Mouse (Mus musculus): ENCODE measurements around the gene Fam3b. TPM values are rescaled to one million over a fixed set of nuclear protein-coding genes. Genes with fewer than 3 reads are reported as not detected.

The Fam3b gene
- total RNA-seq, 2 experiments from 2014 or later: not detected

DNA sequence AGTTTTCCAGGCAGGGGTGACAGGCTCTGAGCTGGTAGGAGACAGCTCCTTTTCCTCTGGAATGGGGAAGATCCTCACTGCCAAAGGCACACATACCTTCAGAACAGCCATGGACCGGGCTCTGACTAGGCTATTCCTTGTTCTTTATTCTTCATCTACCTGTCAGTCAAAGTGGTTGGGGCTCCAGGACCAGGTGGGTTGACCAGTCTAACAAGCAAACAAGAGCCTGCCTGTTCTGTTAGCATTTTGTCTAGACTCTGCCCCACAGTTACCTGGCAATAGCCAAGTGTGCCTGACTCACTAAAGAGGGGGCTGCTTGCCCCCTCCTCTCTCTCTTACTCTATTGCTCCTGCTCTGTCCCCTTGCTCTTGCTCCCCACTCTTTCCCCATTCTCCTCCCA is 22.2 kb downstream of the Fam3b start:
- DNase-seq (ENCODE audit: low spot score in 2 of 2): no peak

DNA sequence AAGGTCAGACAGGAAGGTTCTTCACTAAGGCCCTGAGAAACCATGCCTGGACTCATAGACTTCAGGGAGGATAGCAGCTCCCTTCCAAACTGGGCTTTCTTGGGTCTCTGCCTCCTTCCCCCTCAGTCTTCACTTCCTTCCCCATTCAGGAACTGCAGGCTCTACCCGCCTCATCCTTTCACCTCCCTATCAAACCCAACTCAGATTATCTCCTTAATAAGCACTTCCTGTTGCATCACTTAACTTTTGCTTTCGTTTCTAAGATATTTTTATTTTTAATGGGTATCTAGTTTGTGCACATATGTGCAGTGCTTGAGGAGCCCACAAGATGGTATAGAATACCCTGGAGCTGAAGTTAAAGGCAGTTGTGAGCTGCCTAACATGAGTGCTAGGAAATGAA is 36.0 kb downstream of the Fam3b start:
- no peak for DNase-seq (ENCODE audit: low spot score in 2 of 2)

DNA sequence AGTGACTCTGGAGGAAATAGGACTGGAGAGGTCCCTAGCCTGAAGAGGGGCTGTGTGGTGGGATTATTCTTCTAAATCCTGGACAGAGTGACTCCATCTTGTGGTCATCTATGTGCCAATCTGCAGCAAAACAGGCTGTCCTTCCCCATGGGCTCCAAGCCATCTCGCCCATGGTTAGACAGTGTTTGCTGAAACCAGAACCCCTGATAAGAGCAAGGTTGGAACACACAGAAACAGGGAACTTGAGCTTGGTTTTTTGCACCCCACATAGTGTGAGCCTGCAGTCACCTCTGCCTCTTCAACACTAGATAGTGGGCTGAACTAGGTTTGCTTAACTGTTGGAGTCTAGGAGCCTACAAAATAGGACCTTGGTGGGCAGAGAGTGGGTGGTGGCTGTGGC is 38.1 kb downstream of the Fam3b start:
- DNase-seq (ENCODE audit: low spot score in 2 of 2): no peak

DNA sequence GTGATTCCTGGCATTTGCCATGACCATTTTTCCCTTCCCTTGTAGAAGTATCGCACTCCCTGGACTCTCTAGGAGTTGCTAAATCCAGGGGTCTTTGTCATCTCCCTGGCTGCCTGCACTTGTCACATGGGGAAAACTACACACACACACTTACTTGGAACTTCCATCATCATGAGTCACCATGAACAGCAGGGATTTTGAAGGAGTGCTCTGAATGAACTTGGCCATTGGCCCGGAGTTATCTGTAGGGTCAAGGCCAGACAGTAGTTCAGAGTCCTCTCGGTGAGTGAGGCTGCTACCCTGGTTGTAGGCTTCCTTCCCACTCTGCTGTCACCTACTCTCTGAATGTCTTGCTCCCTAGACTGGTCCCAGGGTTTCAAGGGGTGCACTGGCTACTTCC is 39.0 kb downstream of the Fam3b start:
- peak in 1 of 2 experiments; percentile 30 for DNase-seq (ENCODE audit: low spot score in 2 of 2)

DNA sequence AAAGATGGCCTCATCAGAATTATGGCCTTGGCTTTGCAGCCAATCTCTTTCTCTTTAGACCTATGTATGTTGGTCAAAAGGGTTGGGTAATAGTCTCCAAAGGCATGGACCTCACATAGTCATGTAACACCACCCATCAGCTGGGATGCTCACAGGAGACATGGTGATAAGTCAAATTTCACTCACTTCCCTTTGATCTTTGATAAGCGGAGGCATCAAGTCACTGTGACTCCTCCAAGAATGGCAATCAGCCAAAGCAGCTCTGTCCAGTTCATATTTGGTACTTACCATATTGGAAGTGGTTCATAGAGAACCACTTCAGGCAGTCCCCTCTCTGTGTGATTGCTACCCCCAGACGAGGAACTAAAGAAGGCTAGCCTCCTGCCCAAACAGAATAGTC is 39.9 kb downstream of the Fam3b start:
- no peak for DNase-seq (ENCODE audit: low spot score in 2 of 2)

DNA sequence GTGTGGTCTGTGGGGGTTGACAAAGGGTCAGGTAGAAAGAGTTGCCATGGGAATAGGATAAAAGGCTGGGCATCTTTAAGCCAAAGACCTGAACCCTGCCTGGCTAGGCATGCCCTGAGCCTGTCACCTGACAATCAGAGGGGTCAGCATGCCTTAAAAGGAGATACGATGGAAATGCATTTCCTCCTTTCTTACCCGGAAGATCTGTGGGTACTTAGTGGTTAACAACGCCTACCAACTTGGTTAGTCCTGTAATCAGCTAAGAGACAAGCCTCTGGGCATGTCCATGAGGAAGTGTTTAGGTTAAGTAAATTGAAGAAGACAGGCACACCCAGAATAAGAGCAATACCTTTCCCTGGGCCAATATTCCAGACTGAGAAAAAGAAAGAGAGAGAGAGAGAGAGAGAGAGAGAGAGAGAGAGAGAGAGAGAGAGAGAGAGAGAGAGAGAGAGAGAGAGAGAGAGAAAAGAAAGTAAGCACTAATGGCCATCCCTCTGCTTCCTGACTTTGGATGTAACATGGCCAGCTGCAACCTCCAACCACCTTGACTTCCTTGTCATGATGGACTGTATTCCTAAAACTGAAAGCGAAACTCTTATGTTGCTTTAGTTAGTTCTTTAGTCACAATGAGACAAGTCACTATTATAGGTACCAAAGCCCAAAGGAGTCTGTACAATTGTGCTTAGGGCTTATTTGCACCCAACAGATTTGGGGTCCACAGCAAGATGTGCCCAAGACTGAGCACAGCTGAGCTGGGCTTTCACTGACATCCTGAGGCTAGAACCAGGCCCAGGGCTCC is 46.4 kb downstream of the Fam3b start:
- DNase-seq (ENCODE audit: low spot score in 2 of 2): no peak

DNA sequence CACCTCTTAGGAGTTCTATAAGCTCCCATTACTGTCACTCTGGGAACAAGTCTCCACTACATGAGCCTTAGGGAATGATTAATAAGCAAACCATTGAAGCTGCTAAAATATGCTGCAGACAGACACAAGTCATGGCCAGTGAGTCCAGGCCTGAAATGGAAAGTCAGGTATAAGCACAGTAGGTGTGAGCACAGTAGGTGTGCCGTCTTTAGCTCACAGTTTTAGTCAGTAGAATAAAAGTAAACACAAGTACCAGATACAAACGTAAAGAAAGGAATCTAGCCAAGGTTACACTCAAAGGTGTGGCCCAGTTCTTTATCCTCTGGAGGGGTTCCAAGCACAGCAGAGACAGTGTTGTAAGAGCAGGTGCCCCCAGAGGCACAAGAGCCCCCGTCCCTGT is 47.1 kb downstream of the Fam3b start:
- DNase-seq (ENCODE audit: low spot score in 2 of 2): no peak

DNA sequence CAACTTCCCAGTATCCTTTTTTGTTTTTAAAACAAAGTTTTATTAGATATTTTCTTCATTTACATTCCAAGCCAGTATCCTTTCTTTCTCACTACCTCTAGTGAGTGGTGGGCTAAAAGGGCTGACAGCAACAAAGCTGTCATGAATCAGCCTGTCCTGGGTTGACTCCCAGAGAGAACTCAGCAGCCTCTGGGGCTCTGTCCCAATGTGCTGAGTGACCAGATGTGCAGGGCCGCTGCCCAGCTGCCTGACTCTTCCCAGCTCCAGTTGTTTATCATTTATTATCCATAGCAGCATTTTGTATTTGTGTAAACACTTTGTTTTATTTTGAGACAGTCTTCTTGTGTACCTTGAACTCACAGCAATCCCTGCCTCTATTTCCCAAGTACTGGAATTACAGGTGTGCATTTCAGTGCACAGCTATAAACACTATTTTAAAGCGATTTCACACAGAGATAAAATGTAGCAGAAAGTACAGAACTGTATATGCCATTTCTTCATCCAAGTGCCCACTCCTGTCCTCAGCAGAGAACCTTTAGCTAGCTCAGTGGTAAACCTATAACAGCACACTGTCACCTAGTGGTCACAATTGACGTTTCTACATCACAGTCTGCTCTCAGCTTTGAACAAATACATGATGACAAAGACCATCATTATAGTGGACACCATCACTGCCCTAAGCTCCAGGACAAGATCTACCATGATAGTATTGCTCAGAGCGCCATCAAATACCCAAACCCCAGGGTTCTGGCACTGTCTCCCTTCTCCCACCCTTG is 48.2 kb downstream of the Fam3b start:
- DNase-seq (ENCODE audit: low spot score in 2 of 2): no peak

DNA sequence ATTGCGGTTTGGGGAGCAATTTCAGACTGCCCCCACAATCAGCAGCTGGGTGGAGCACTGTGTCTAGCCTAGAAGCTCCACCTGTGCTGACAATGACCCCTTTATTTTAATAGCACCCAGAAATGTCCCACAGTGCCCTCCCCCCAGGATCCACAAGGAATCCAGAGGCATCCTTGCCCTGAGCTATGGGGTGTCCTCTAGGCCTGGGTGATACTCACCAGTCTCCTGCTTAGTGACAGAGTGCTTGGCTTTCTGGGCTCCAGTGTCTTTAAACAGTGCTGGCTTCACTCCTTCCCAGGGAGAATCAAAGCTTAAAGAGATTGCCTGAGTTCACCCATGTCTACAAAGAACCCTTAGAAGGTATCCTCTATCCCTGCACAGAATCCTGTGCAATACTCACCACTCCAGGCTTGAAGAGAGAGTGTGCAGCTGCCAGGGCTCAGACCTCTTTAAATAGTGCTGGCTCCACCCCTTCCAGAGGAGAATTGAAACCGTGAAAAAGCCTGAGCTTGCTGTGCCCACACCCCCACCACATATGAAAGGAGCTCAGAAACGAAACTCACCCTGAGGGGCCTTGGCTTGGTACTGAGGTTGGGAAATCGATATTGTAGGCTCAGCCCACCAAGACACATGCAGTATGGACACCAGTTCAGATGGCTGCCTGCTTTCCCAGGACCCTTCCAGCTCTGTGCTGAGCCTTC is 52.0 kb downstream of the Fam3b start, which contains the start of gene Mx1:
Gene Mx1 (minus strand): TSS at position 427 of the 701 bp plus-strand sequence.
- DNase-seq (ENCODE audit: low spot score in 2 of 2): no peak

DNA sequence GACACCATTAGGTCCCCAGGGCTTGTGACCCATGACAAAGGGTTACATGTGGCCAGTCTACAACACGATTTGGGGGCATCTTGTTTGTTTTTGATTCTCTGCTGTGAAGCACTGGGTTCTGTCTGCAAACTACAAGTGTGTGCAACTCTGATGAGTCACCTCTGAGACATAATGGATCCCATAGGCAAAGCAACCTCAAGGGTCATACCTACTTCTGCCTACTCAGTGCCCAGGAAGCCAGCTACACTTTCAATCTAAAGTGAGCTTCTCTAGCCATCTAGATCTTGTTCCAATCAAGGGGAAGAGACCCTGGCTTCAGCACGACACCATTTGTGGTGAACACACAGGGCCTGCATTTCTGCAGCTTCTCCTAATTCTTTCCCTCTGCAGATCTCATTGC is 53.3 kb downstream of the Fam3b start:
- DNase-seq (ENCODE audit: low spot score in 2 of 2): no peak

DNA sequence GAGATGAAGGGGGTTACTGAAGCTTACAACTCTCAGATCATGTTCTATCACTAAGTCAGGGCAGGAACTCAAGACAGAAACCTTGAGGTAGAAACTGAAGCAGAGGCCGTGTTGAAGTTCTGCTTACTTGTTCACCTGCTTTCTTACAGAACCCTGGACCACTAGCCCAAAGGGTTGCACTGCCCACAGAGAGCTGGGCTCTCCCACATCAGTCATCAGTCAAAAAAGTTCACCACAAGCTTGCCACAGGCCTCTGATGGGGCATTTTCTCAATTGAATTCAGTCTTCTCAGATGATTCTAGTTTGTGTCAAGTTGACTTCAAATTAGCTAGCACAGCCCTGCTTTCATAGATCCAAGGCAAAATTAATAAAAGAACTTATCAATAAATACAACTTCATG is 54.8 kb downstream of the Fam3b start:
- DNase-seq (ENCODE audit: low spot score in 2 of 2): no peak

DNA sequence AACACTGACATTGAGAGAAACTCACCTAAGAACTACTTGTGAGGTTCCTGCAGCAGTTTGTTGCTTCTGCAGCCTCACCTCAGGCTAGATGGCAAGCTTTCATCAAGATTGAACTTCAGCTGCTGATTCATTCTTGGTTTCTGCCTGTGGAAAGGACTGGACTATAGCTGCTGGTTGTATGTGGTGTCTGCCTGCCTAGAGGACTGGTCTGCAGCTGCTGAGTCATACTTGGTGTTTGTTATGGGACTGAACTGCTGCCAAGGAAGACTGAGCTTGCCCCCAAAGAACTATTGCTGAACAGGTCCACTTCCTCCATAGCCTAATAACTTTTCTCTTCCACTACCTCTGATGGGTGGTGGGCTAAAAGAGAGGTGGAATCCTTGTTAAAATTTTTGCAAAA is 67.2 kb downstream of the Fam3b start:
- DNase-seq (ENCODE audit: low spot score in 2 of 2): no peak

DNA sequence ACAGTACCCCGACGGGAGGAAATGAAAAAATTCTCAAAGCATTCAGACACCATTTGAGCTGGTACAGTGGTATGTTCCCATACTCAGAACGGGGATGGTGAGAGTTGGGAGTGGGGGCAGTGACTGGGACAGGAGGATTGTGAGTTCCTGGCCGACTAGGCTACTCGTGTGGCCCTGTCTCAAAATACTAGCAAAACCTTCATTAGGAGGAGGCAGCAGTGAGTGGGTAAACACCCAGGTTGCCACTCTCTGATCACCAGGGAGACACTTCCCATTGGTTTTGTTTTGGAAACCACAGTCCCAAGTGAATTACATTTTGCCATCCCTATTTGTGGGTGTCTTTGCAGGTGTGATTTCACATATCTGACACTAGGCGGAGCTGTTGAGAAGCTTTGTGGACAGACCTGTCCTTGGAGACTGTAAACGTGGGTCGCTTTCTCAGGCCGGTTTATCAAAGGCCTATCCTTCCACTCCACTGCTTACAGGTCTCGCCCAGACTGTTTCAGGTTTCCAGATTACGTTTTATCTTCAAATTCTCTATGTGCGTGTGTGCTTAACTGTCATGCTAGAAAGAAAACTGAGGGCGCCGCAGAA is 70.8 kb downstream of the Fam3b start:
- DNase-seq (ENCODE audit: low spot score in 2 of 2): peak in 1 of 2 experiments; percentile 12

DNA sequence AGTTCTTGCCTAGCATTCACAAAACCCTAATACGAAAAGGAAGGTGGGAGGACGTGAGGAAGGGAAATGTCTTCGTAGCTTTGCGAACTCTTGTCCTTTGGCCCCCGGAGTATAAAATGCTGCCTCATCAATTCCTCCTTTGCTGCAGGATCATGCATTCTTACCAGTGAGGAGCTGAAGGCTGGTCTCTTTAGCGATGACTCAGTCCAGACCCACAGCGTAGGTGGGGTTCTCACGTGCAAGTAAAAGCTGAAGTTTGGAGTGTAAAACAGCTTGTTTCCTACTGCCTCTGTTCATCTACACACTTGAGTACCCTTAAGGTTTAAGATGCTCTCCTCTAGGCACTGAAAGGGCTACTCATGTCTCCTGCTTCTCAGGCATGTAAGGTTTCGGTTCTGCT is 72.6 kb downstream of the Fam3b start:
- no peak for DNase-seq (ENCODE audit: low spot score in 2 of 2)

DNA sequence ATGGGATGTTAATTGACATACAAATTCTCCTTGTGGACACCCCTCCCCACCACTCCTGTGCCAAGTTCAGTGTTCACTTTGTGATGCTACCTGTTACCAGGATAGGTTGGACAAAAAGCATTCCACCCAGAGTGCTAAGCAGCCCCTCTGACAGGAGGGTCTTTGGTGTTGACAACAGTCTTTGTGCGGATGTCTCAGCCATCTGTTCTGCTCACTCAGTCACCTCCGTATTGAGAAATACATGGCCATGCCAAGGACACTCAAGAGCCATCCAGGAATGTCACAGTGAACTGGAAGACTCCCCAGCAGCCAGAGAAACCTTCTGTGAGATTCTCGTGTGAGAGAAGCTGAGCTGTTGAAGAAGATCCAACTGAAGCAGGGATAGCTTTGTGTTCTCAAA is 76.4 kb downstream of the Fam3b start:
- DNase-seq (ENCODE audit: low spot score in 2 of 2): no peak

DNA sequence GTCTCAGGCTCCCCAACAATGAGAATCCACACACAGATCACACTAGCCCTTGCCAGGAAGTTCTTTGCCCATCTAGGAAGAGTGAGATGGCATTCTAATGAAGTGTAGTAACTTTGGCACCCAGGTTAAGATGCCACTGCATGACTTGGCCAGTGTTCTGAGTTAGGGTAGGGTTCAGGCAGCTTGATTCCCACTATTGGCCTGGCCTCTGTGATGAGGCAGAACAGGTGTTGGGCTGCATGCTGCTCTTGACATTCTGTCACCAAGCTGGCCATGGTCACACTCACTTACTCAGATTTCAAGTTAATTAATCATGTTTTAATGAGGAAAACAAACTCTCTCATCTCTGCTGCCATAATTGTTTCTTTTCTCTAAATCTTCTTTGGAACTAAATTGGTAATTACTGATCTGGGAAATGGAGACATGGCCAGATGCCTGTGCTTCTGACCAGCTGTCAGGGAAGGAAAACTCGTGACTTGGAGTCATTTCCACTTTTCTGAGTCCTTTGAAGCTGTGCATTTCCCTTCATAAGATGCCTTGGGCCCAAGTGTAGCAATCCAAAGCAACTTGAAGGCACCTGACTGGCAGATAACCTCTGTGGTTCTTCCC is 77.1 kb downstream of the Fam3b start:
- no peak for DNase-seq (ENCODE audit: low spot score in 2 of 2)

DNA sequence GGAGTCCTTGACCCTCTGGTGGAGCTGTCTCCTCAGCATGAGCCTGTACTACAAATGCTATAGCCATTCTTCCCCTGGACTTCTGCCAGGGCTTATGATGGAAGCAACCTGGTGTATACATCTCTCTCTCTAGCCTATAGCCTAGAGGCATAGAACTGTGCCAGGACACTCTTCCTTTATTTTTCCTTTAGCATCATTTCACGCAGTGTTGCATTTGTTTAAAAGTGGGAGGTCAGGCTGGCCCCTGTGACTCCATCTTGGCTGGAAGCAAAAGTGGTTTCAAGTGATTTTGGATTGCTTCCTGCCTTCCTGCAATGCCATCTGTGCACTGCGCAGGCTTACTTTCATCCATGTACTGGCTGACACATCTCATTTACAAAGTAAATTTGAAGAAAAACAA is 80.4 kb downstream of the Fam3b start:
- DNase-seq (ENCODE audit: low spot score in 2 of 2): no peak

DNA sequence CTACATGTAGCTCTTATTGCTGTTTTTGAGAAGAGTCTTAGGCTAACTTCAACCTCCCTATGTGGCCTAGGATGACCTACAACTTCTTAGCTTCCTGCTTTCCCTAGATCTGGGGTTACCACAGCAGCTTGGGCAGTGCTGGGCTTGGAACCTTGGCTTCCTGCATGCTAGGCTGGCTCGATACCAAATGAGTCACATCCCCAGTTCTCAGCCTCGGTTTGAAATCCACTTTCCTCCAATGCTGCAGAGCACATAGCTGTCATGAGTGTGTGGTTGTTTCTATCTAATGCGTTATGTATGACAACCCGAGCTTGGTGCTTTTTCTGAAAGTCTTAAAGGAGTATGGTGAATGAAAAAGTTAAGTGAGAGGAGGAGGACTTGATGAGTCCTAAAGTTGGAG is 83.3 kb downstream of the Fam3b start:
- peak; percentile 12 to 13 for DNase-seq (ENCODE audit: low spot score in 2 of 2)

DNA sequence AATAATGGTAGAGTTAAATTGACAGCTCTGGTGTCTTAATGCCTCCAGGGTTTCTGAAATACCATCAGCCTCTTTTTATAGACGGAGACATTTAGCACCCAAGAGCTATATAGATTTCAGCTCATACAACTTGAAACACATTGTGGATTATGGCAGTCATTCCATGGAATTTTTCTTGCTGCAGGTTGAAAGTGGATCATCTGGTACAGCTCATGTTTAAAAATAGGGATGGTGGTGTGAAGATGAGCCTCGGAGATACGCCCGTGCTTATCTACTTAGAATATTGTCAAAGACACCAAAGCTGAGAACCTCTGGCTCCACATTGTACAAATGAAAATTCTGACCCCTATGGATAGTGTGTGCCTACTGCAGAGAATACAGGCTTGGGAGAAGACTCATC is 84.5 kb downstream of the Fam3b start:
- no peak for DNase-seq (ENCODE audit: low spot score in 2 of 2)

DNA sequence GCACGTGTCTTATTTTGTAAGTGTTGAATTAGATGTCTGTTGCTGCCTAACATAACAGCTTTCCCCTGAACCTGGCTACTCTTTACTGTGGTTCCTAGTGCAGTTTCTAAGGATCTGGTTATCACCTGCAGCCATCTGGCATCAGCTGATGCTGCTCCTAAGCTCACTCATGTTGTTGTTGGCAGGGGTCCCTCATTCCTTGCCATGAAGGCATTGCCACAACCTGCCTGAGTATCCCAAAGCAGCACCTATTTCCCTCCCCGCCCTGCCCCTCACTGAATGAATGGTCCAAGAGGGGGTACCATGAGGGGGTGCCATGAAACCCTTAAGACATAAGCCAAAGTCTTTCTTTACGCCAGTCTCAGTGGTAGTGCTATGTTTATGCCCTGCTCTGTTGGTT is 86.6 kb downstream of the Fam3b start:
- DNase-seq (ENCODE audit: low spot score in 2 of 2): no peak

DNA sequence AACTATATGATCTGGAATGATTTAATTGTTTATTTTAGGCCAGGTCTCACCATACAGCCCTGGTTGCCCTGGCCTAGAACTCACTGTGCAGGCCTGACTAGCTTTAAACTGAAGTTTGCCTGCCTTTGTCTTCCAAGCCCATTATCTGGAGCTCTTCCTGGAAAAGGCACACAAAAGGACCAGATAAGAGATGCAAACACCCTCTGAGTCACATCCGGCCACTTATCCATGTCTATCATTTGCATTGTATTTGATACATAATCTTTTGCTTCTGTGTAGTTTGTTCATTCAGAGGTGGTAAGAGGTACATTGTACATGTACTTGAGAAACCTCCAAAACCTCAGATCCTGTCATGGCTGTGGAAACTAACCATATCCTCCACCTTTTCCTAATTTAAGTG is 91.0 kb downstream of the Fam3b start:
- DNase-seq (ENCODE audit: low spot score in 2 of 2): no peak
